Mouse (Mus musculus) adrenal gland, postnatal 36 days (tissue): ENCODE results near the gene Tep1. TPM values are rescaled to one million over a fixed set of nuclear protein-coding genes. Genes with fewer than 3 reads are reported as not detected.

Source experiments
- DNase-seq, 2 experiments: peaks; one replicate each; pipeline ENCODE4 v3.0.0; 2021; ENCODE audit warnings: mixed read lengths in 1 of 2
- total RNA-seq, 2 experiments: library from RNA; stranded (reverse); gene quantifications; 2 replicates each; pipeline ENCODE4 v1.2.3; 2021

Gene Tep1
- total RNA-seq, 2 experiments from 2014 or later = 18.2 to 21.6 TPM

DNA sequence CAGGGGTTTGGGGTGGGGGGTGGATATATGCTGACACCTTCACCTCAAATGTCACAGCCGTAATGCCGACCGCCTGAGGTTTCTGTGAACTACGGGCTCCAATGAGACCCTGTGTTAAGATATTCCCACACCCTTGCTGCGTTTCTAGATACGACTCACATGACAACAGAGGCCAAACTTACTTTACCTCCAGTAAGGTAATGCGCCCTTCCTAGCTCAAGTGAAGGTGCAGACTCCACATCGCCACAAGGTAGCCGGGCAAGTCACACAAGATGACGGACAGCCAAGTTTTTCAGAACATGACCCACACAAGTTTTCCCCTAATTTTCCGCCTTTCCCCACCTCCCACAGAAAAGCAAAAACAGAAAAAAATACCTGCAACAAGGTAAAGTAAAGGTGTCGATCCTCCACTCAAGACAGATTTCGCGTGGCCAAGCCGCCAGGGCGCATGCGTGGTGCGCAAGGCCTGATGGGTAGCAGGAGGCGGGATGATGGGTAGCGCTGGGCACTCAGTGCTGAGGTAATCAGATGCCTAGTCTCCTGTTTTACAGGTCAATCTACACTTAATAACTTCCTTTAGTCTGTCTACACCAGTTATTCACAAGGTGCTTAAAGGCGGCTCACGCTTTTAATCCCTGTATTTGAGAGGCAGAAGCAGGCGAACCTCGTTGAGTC lies 75.0 kb downstream of the Tep1 start:
- no peak for DNase-seq

- DNase-seq = no peak
Measured at GRCm38 (mm10) chr14:50788157-50788556, 82.2 kb downstream of the Tep1 start.

- peak; percentile 92 to 94 for DNase-seq
Measured at GRCm38 (mm10) chr14:50785251-50785637, 85.1 kb downstream of the Tep1 start, which contains the start of gene Ttc5. TSS of gene Ttc5 (minus strand) at chr14:50785519.

- DNase-seq = no peak
Measured at GRCm38 (mm10) chr14:50784391-50785250, 85.7 kb downstream of the Tep1 start.

DNA sequence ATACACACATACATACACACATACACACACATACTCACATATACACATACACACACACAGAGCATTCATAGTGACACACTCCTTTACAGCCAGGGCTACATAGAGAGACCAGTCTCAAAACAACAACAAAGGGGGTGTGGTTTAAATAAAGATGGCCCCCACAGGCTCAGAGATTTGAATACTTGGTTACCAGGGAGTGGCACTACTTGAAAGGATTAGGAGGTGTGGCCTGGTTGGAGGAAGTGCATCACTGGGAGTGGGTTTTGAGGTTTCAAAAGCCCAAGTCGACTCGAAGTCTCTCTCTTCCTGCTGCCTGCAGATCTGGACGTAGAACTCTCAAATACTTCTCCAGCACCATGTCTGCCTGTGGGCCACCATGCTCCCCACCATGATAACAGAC lies 88.2 kb downstream of the Tep1 start:
- no peak for DNase-seq

Other genes starting within 250 kb of the Tep1 start
- not detected for gene Olfr745, start 231.2 kb downstream of the Tep1 start, total RNA-seq
- gene Olfr746, start 223.5 kb downstream of the Tep1 start, total RNA-seq = not detected
- gene Olfr747, start 177.4 kb downstream of the Tep1 start, total RNA-seq = not detected
- gene Olfr748, start 163.2 kb downstream of the Tep1 start, total RNA-seq = not detected
- not detected for gene Olfr749, start 125.5 kb downstream of the Tep1 start, total RNA-seq
- 10 to 100 TPM; 30.8 to 46.9 TPM for gene Ttc5, start 85.0 kb downstream of the Tep1 start, total RNA-seq
- not detected for gene Ccnb1ip1, start 62.8 kb downstream of the Tep1 start, total RNA-seq
- gene Parp2, start 62.7 kb downstream of the Tep1 start, total RNA-seq = 10 to 100 TPM; 24.1 to 24.4 TPM
- gene Klhl33, start 26.9 kb upstream of the Tep1 start, total RNA-seq = under 1 TPM; 0.50 to 0.63 TPM
- 10 to 100 TPM; 42.9 to 57.8 TPM for gene Osgep, start 54.3 kb upstream of the Tep1 start, total RNA-seq
- 10 to 100 TPM; 61.0 to 89.4 TPM for gene Apex1, start 54.4 kb upstream of the Tep1 start, total RNA-seq
- gene Pip4p1, start 60.3 kb upstream of the Tep1 start, total RNA-seq = 10 to 100 TPM; 58.5 to 65.6 TPM
- gene Pnp, start 60.5 kb upstream of the Tep1 start, total RNA-seq = 10 to 100 TPM; 43.1 to 45.2 TPM
- gene Gm49342, start 74.0 kb upstream of the Tep1 start, total RNA-seq = 10 to 100 TPM; 37.6 to 46.1 TPM
- 1 to 10 TPM; 2.1 to 2.9 TPM for gene Pnp2, start 85.4 kb upstream of the Tep1 start, total RNA-seq
- gene Rnase10, start 137.2 kb upstream of the Tep1 start, total RNA-seq = under 1 TPM; 0.23 to 0.26 TPM
- gene Rnase9, start 171.3 kb upstream of the Tep1 start, total RNA-seq = not detected
- not detected for gene Rnase11, start 179.6 kb upstream of the Tep1 start, total RNA-seq
- not detected for gene Rnase12, start 187.1 kb upstream of the Tep1 start, total RNA-seq
- gene Olfr750, start 203.9 kb upstream of the Tep1 start, total RNA-seq = not detected
- 10 to 100 TPM; 40.6 to 52.3 TPM for gene Rnase4, start 220.5 kb upstream of the Tep1 start, total RNA-seq
- 1 to 10 TPM; 5.5 to 5.8 TPM for gene Ang, start 220.6 kb upstream of the Tep1 start, total RNA-seq
- not detected for gene Eddm3b, start 243.9 kb upstream of the Tep1 start, total RNA-seq